Mouse (Mus musculus): ENCODE results near the gene Mrpl41.

The Mrpl41 gene

GRCm38 (mm10) chr2:24927810-24928479 lies 47.0 kb downstream of the Mrpl41 start:
- H3K4me3 ChIP-seq (replicated peaks; ENCODE audit: low read length): no peak overlapping the region
- H3K9me3 ChIP-seq (ENCODE audit: low read length): no peaks in the 10 kb centered on the region
- TF ChIP-seq POU5F1 (IDR thresholded peaks at IDR 0.05; ENCODE audit: borderline replicate concordance, low read length): no peak
- peaks cover 16% of the 10 kb centered on the region for H3K36me3 ChIP-seq (ENCODE audit: insufficient read depth, low read length)
- H3K4me1 ChIP-seq (replicated peaks; ENCODE audit: low read depth, low read length): peaks cover 34% of the 10 kb centered on the region
- H3K27me3 ChIP-seq (ENCODE audit: insufficient read depth, low read length): no peaks in the 10 kb centered on the region; the same call in 1 of the 2 replicates

- H3K9me3 ChIP-seq (ENCODE audit: low read length): no peaks in the 10 kb centered on the region
Measured at GRCm38 (mm10) chr2:24926965-24927358, 47.9 kb downstream of the Mrpl41 start.

GRCm38 (mm10) chr2:24926345-24926964 lies 48.4 kb downstream of the Mrpl41 start:
- peaks cover 34% of the 10 kb centered on the region for H3K4me1 ChIP-seq (replicated peaks; ENCODE audit: low read depth, low read length)
- H3K36me3 ChIP-seq (ENCODE audit: insufficient read depth, low read length): peaks cover 16% of the 10 kb centered on the region
- no peaks in the 10 kb centered on the region for H3K9me3 ChIP-seq (ENCODE audit: low read length)
- no peaks in the 10 kb centered on the region; the same call in 1 of the 2 replicates for H3K27me3 ChIP-seq (ENCODE audit: insufficient read depth, low read length)
- TF ChIP-seq NANOG (IDR thresholded peaks at IDR 0.05; ENCODE audit: borderline replicate concordance, low read length) (no peak), POU5F1 (IDR thresholded peaks at IDR 0.05; ENCODE audit: borderline replicate concordance, low read length) (no peak), CTCF (conservative IDR thresholded peaks at IDR 0.05; ENCODE audit: low read length) (no peak)
- no peak overlapping the region for H3K4me3 ChIP-seq (replicated peaks; ENCODE audit: low read length)

More at GRCm38 (mm10) chr2:24926965-24927358, 47.9 kb downstream of the Mrpl41 start:
- H3K36me3 ChIP-seq (ENCODE audit: insufficient read depth, low read length): peaks cover 16% of the 10 kb centered on the region
- peaks cover 34% of the 10 kb centered on the region for H3K4me1 ChIP-seq (replicated peaks; ENCODE audit: low read depth, low read length)
- no peak overlapping the region for H3K4me3 ChIP-seq (replicated peaks; ENCODE audit: low read length)
- TF ChIP-seq CTCF (conservative IDR thresholded peaks at IDR 0.05; ENCODE audit: low read length) (no peak), POU5F1 (IDR thresholded peaks at IDR 0.05; ENCODE audit: borderline replicate concordance, low read length) (no peak), NANOG (IDR thresholded peaks at IDR 0.05; ENCODE audit: borderline replicate concordance, low read length) (no peak)
- H3K27me3 ChIP-seq (ENCODE audit: insufficient read depth, low read length): no peaks in the 10 kb centered on the region; the same call in 1 of the 2 replicates

DNA sequence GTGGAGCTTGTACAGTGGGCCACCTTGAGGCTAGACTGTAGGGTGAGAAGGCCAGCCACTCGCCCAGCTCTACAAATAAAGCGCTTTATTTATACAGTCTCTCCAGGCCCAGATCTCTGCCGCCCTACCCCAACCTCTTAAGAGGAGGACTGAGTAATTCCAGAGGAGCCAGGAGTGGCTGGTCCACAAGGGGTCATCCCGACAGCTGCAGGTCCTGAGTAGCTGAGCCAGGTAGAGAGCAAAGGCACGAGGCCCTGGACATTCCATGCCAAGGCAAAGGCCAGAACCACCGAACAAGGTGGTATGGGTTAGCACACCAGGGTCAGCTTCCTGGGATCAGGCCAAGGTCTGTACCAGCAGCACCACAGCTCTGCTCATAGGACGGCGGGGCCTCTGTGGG lies 49.6 kb downstream of the Mrpl41 start:
- no peaks in the 10 kb centered on the region for H3K9me3 ChIP-seq (ENCODE audit: low read length)
- peaks cover 16% of the 10 kb centered on the region for H3K36me3 ChIP-seq (ENCODE audit: insufficient read depth, low read length)
- H3K27me3 ChIP-seq (ENCODE audit: insufficient read depth, low read length): no peaks in the 10 kb centered on the region; the same call in 1 of the 2 replicates
- TF ChIP-seq CTCF (conservative IDR thresholded peaks at IDR 0.05; ENCODE audit: low read length): no peak
- TF ChIP-seq NANOG (IDR thresholded peaks at IDR 0.05; ENCODE audit: borderline replicate concordance, low read length): no peak
- no peak for TF ChIP-seq POU5F1 (IDR thresholded peaks at IDR 0.05; ENCODE audit: borderline replicate concordance, low read length)
- H3K4me1 ChIP-seq (replicated peaks; ENCODE audit: low read depth, low read length): peaks cover 36% of the 10 kb centered on the region
- H3K4me3 ChIP-seq (replicated peaks; ENCODE audit: low read length): no peak overlapping the region

Data from E14TG2a.4 (cell line).